Mouse (Mus musculus) E14TG2a.4 (cell line): ENCODE data around the gene Fibcd1.
A peak's percentile ranks its signal among the peaks of the same experiment; 100 is the strongest.

ENCODE experiments used
- H3K27me3 ChIP-seq: 2 replicates; pipeline ENCODE4 v1.6.1; 2014; ENCODE audit warnings: low read length, control low read depth; ENCODE audit not compliant: insufficient read depth
- H3K36me3 ChIP-seq: 2 replicates; pipeline ENCODE4 v1.6.1; 2014; ENCODE audit warnings: low read length, control low read depth; ENCODE audit not compliant: insufficient read depth
- H3K4me1 ChIP-seq: replicated peaks from 2 replicates; pipeline ENCODE4 v1.6.1; 2014; ENCODE audit warnings: low read depth, low read length, control low read depth
- H3K4me3 ChIP-seq: replicated peaks from 2 replicates; pipeline ENCODE4 v1.5.1; 2014; ENCODE audit warnings: mild to moderate bottlenecking, low read length
- H3K9me3 ChIP-seq: 2 replicates; pipeline ENCODE4 v1.6.1; 2014; ENCODE audit warnings: low read length, control low read depth
- CTCF ChIP-seq: conservative IDR thresholded peaks from 2 replicates; pipeline ENCODE4 v1.5.1; 2014; ENCODE audit warnings: low read length
- NANOG ChIP-seq: IDR thresholded peaks from 2 replicates; pipeline ENCODE4 v1.6.1; 2014; ENCODE audit warnings: borderline replicate concordance, low read length, mixed read lengths
- POU5F1 ChIP-seq: IDR thresholded peaks from 2 replicates; pipeline ENCODE4 v1.6.1; 2014; ENCODE audit warnings: low read length, borderline replicate concordance

Gene Fibcd1

GRCm38 (mm10) chr2:31776479-31776878 is 69.3 kb downstream of the Fibcd1 start:
- Histone ChIP-seq H3K27me3 (no peaks in the 10 kb centered on the region), H3K4me1 (peaks cover 62% of the 10 kb centered on the region), H3K9me3 (no peaks in the 10 kb centered on the region), H3K36me3 (peaks cover 38% of the 10 kb centered on the region), H3K4me3 (no peak overlapping the region)
- TF ChIP-seq CTCF (no peak), POU5F1 (no peak), NANOG (no peak)

- no peaks in the 10 kb centered on the region for H3K36me3 ChIP-seq
- TF ChIP-seq CTCF: no peak
- TF ChIP-seq POU5F1: no peak
- no peak for TF ChIP-seq NANOG
- H3K27me3 ChIP-seq: no peaks in the 10 kb centered on the region
- H3K9me3 ChIP-seq: no peaks in the 10 kb centered on the region
- no peak overlapping the region for H3K4me3 ChIP-seq
- H3K4me1 ChIP-seq: peaks cover 76% of the 10 kb centered on the region
Measured at GRCm38 (mm10) chr2:31770781-31771441, 74.9 kb downstream of the Fibcd1 start.

GRCm38 (mm10) chr2:31769631-31770111 is 76.1 kb downstream of the Fibcd1 start:
- peaks cover 85% of the 10 kb centered on the region for H3K4me1 ChIP-seq
- H3K27me3 ChIP-seq: no peaks in the 10 kb centered on the region
- H3K4me3 ChIP-seq: 0 out of 2 replicates have a peak overlapping the region, but pooled peaks have one; percentile 0
- TF ChIP-seq POU5F1: no peak
- TF ChIP-seq NANOG: no peak
- TF ChIP-seq CTCF: no peak
- no peaks in the 10 kb centered on the region for H3K36me3 ChIP-seq
- H3K9me3 ChIP-seq: no peaks in the 10 kb centered on the region

- Histone ChIP-seq H3K4me1 (peaks cover 89% of the 10 kb centered on the region), H3K9me3 (no peaks in the 10 kb centered on the region), H3K4me3 (no peak overlapping the region), H3K27me3 (no peaks in the 10 kb centered on the region), H3K36me3 (no peaks in the 10 kb centered on the region)
- TF ChIP-seq POU5F1 (no peak), NANOG (no peak), CTCF (no peak)
Measured at GRCm38 (mm10) chr2:31769115-31769514, 76.7 kb downstream of the Fibcd1 start.

GRCm38 (mm10) chr2:31767815-31768214 is 78.0 kb downstream of the Fibcd1 start:
- no peak for TF ChIP-seq NANOG
- no peak for TF ChIP-seq CTCF
- no peak for TF ChIP-seq POU5F1
- H3K4me1 ChIP-seq: peaks cover 92% of the 10 kb centered on the region
- no peak overlapping the region for H3K4me3 ChIP-seq
- no peaks in the 10 kb centered on the region for H3K36me3 ChIP-seq
- H3K27me3 ChIP-seq: no peaks in the 10 kb centered on the region
- H3K9me3 ChIP-seq: no peaks in the 10 kb centered on the region

- no peak overlapping the region for H3K4me3 ChIP-seq
- peaks cover 92% of the 10 kb centered on the region for H3K4me1 ChIP-seq
- TF ChIP-seq NANOG: no peak
- TF ChIP-seq POU5F1: no peak
- no peak for TF ChIP-seq CTCF
- H3K36me3 ChIP-seq: no peaks in the 10 kb centered on the region
- no peaks in the 10 kb centered on the region for H3K27me3 ChIP-seq
- H3K9me3 ChIP-seq: no peaks in the 10 kb centered on the region
Measured at GRCm38 (mm10) chr2:31767104-31767503, 78.7 kb downstream of the Fibcd1 start.
